ENCODE assay signal across 12 mouse cellular contexts in the genomic region with DNA sequence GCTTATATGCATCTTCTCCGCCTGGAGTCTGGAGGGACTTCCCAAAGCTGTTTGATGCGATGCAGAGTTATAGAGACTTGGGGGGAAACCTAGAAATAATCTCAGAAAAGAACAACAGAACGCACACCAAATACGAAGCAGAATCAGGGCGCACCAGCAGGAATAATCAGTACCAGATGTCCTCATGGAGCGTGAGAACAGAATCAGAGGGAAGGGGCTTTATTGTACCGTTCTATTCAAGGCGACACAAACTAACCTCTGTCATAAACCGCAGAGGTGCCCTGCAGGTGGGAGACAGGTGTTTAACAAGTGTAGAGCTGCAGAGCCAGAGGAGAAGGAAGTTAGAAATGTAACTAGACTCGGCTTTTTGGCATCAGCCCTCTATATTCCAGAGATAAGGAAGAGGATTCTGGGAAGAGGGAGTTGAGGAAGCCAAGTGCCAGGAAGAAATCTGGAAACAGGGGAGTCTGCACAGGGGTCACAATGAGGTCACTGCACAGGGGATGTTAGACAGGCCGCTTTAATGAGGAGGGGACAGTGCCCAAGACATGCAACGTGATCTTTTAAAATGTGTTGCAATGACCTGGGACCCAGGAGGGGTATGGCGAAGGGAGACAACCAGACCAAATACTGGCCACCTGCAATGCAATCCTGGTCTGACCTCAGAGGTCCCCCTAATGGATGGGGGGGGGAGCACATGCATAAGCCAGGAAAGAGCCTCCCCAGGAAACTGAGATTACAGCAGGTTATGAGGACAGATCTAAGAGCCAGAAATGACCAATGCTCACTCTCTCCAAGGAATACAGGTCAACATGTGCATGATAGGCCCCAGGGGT.
DNase-seq lines count a peak whose midpoint lies in the region; ATAC-seq lines count a peak whose summit lies in the region.
"Had no signal": no experiment of that assay in that cellular context is flagged by ENCODE, and none has a peak within 500 bp of the region (broad histone marks: within the 10 kb centered on the region; RNA-seq: fewer than 3 reads in every experiment).

No protein-coding gene starts in this region.

- peak; percentile 18 for DNase-seq in neural tube, embryonic 10.5 days (ENCODE audit: extremely low spot score, low spot score)
- DNase-seq in embryonic facial prominence, embryonic 14.5 days (ENCODE audit: low spot score): peak; percentile 41
- no peak for DNase-seq in lung, adult 18-20 months
- no peak for DNase-seq in MN1 (ENCODE audit: low spot score)
- no peak for DNase-seq in right cerebral cortex, adult 2 months (ENCODE audit: low spot score in 2 of 2)
- DNase-seq: cerebellum, postnatal 25 days; forebrain, postnatal 0 days had no signal

- H3K36me3 ChIP-seq in neural tube, embryonic 15.5 days: no peaks in the 10 kb centered on the region
- no peaks in the 10 kb centered on the region for H3K36me3 ChIP-seq in embryonic facial prominence, embryonic 14.5 days (ENCODE audit: control insufficient read depth, insufficient read depth, low read length)
- no peaks in the 10 kb centered on the region for H3K36me3 ChIP-seq in heart, embryonic 13.5 days
- H3K36me3 ChIP-seq in limb, embryonic 13.5 days: no peaks in the 10 kb centered on the region
- H3K36me3 ChIP-seq: limb, embryonic 15.5 days had no signal

- no peak for ATAC-seq in neural tube, embryonic 15.5 days (ENCODE audit: low FRiP score)
- no peak for ATAC-seq in embryonic facial prominence, embryonic 14.5 days (ENCODE audit: low read depth)
- no peak for ATAC-seq in heart, embryonic 13.5 days (ENCODE audit: extremely low read depth, insufficient number of reproducible peaks, low FRiP score, low TSS enrichment)
- ATAC-seq in limb, embryonic 13.5 days (ENCODE audit: low FRiP score, low read depth): peak; percentile 28; the same call in 1 of the 2 replicates
- ATAC-seq: forebrain, postnatal 0 days had no signal

- H3K27me3 ChIP-seq in neural tube, embryonic 15.5 days (replicated peaks): no peaks in the 10 kb centered on the region
- H3K27me3 ChIP-seq in embryonic facial prominence, embryonic 14.5 days (replicated peaks; ENCODE audit: control insufficient read depth, insufficient read depth, low read length): no peaks in the 10 kb centered on the region
- H3K27me3 ChIP-seq in heart, embryonic 13.5 days (replicated peaks): no peaks in the 10 kb centered on the region
- H3K27me3 ChIP-seq in limb, embryonic 13.5 days: no peaks in the 10 kb centered on the region
- H3K27me3 ChIP-seq: limb, embryonic 15.5 days had no signal

- H3K4me2 ChIP-seq in neural tube, embryonic 15.5 days: no peak overlapping the region
- no peak overlapping the region for H3K4me2 ChIP-seq in embryonic facial prominence, embryonic 14.5 days (ENCODE audit: low read depth, low read length)
- no peak overlapping the region for H3K4me2 ChIP-seq in heart, embryonic 13.5 days
- peak overlapping the region; percentile 34; the same call in 1 of the 2 replicates for H3K4me2 ChIP-seq in limb, embryonic 13.5 days (replicated peaks)
- H3K4me2 ChIP-seq: limb, embryonic 15.5 days had no signal

- H3K4me1 ChIP-seq in neural tube, embryonic 15.5 days: peaks cover 3% of the 10 kb centered on the region; the same call in 1 of the 2 replicates
- peaks cover 23% of the 10 kb centered on the region for H3K4me1 ChIP-seq in embryonic facial prominence, embryonic 14.5 days (ENCODE audit: control insufficient read depth, insufficient read depth, low read length)
- H3K4me1 ChIP-seq in heart, embryonic 13.5 days: peaks cover 35% of the 10 kb centered on the region
- peaks cover 29% of the 10 kb centered on the region for H3K4me1 ChIP-seq in limb, embryonic 13.5 days

- H3K27ac ChIP-seq in neural tube, embryonic 15.5 days (replicated peaks): no peak overlapping the region
- H3K27ac ChIP-seq in embryonic facial prominence, embryonic 14.5 days (replicated peaks; ENCODE audit: low read depth, low read length): no peak overlapping the region; the same call in 1 of the 2 replicates
- H3K27ac ChIP-seq in heart, embryonic 13.5 days (replicated peaks): peak overlapping the region; percentile 70
- no peak overlapping the region for H3K27ac ChIP-seq in limb, embryonic 13.5 days
- H3K27ac ChIP-seq: kidney, postnatal 0 days; limb, embryonic 15.5 days had no signal

- WGBS in neural tube, embryonic 15.5 days: 80% methylated on average over 13 of the region's 13 CpGs
- 34% methylated on average over 13 of the region's 13 CpGs for WGBS in embryonic facial prominence, embryonic 14.5 days
- 64% methylated on average over 13 of the region's 13 CpGs for WGBS in heart, embryonic 13.5 days
- 16% methylated on average over 13 of the region's 13 CpGs for WGBS in limb, embryonic 13.5 days

- no peaks in the 10 kb centered on the region for H3K9me3 ChIP-seq in neural tube, embryonic 15.5 days (replicated peaks)
- H3K9me3 ChIP-seq in embryonic facial prominence, embryonic 14.5 days (ENCODE audit: control insufficient read depth, low read length): no peaks in the 10 kb centered on the region
- H3K9me3 ChIP-seq in heart, embryonic 13.5 days: no peaks in the 10 kb centered on the region
- no peaks in the 10 kb centered on the region for H3K9me3 ChIP-seq in limb, embryonic 13.5 days
- H3K9me3 ChIP-seq: limb, embryonic 15.5 days had no signal

- H3K4me3 ChIP-seq in neural tube, embryonic 15.5 days (replicated peaks): no peak overlapping the region
- H3K4me3 ChIP-seq in embryonic facial prominence, embryonic 14.5 days (ENCODE audit: low read depth, low read length): no peak overlapping the region
- H3K4me3 ChIP-seq in heart, embryonic 13.5 days: no peak overlapping the region
- H3K4me3 ChIP-seq in limb, embryonic 13.5 days: no peak overlapping the region
- H3K4me3 ChIP-seq: limb, embryonic 15.5 days had no signal

- no peak overlapping the region for H3K9ac ChIP-seq in neural tube, embryonic 15.5 days (replicated peaks)
- H3K9ac ChIP-seq in embryonic facial prominence, embryonic 14.5 days (ENCODE audit: low read depth, low read length): no peak overlapping the region
- 0 out of 2 replicates have a peak overlapping the region, but pooled peaks have one; percentile 28 for H3K9ac ChIP-seq in heart, embryonic 13.5 days
- H3K9ac ChIP-seq in limb, embryonic 13.5 days: no peak overlapping the region
- H3K9ac ChIP-seq: forebrain, postnatal 0 days; limb, embryonic 15.5 days had no signal

Comparison
In these comparisons a context has a peak if more than half of its experiments do, and no peak if none do; other contexts are left out.
1. DNase-seq: peak in neural tube, embryonic 10.5 days (single experiment) and embryonic facial prominence, embryonic 14.5 days (single experiment); none in lung, adult 18-20 months (0 of 2), MN1 (single experiment) and right cerebral cortex, adult 2 months (0 of 2).